9 mouse cellular contexts compared by ENCODE assay signal in the genomic region with DNA sequence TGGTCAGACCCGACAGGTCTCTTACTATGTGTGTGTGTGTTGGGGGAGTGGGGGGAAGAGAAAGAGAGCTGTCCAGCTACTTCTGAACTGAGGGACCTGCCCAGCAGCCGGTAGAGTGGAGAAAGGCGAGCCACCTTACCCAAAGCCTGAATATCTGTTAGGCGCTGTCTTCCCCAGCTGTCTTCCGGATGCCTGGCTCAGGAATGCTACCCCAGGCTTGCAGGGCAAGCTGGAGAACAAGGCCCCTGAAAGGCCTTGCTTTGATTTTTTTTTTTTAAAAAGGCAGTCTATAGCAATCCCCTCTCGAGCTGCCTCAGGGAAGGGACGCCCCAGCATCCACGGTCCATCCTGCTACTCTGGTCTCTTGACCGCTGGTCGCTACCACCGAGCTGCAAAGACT. TPM values are rescaled to one million over a fixed set of nuclear protein-coding genes. Genes with fewer than 3 reads are reported as not detected.
DNase-seq lines count a peak whose midpoint lies in the region; ATAC-seq and TF ChIP-seq lines count a peak whose summit lies in the region.
"Had no signal": no experiment of that assay in that cellular context is flagged by ENCODE, and none has a peak within 500 bp of the region (broad histone marks: within the 10 kb centered on the region; RNA-seq: fewer than 3 reads in every experiment).

No protein-coding gene starts in this region.

- H3K36me3 ChIP-seq in kidney, postnatal 0 days (ENCODE audit: insufficient read depth, low read length): no peaks in the 10 kb centered on the region
- H3K36me3 ChIP-seq in hindbrain, embryonic 12.5 days: no peaks in the 10 kb centered on the region
- peaks cover 5% of the 10 kb centered on the region; the same call in 1 of the 2 replicates for H3K36me3 ChIP-seq in midbrain, embryonic 14.5 days (ENCODE audit: control insufficient read depth, insufficient read depth, low read length)

- H3K4me1 ChIP-seq in kidney, postnatal 0 days (replicated peaks; ENCODE audit: insufficient read depth, low read length): peaks cover 38% of the 10 kb centered on the region
- H3K4me1 ChIP-seq in hindbrain, embryonic 12.5 days: peaks cover 52% of the 10 kb centered on the region
- H3K4me1 ChIP-seq in midbrain, embryonic 14.5 days (ENCODE audit: control insufficient read depth, insufficient read depth, low read length): peaks cover 42% of the 10 kb centered on the region

- no peak for ATAC-seq in kidney, postnatal 0 days (replicated peaks; ENCODE audit: low FRiP score, low read depth)
- ATAC-seq in hindbrain, embryonic 12.5 days (ENCODE audit: low FRiP score): no peak
- no peak for ATAC-seq in midbrain, embryonic 14.5 days (ENCODE audit: low FRiP score, low TSS enrichment)

- TF ChIP-seq CTCF in kidney, postnatal 0 days (IDR thresholded peaks at IDR 0.05; ENCODE audit: low read depth): no peak

- H3K27ac ChIP-seq in kidney, postnatal 0 days: peak overlapping the region; percentile 98
- H3K27ac ChIP-seq in hindbrain, embryonic 12.5 days: peak overlapping the region; percentile 98
- peak overlapping the region; percentile 97 for H3K27ac ChIP-seq in midbrain, embryonic 14.5 days (replicated peaks; ENCODE audit: low read depth, low read length)

- 0 out of 2 replicates have a peak overlapping the region, but pooled peaks have one; percentile 28 for H3K9ac ChIP-seq in kidney, postnatal 0 days (ENCODE audit: low read depth, low read length)
- H3K9ac ChIP-seq in hindbrain, embryonic 12.5 days: peak overlapping the region; percentile 93
- H3K9ac ChIP-seq in midbrain, embryonic 14.5 days (replicated peaks; ENCODE audit: low read length): peak overlapping the region; percentile 99; the same call in 1 of the 2 replicates

- 50% methylated on average over 11 of the region's 11 CpGs for WGBS in kidney, postnatal 0 days
- 15% methylated on average over 11 of the region's 11 CpGs for WGBS in hindbrain, embryonic 12.5 days
- 11% methylated on average over 11 of the region's 11 CpGs for WGBS in midbrain, embryonic 14.5 days

- no peak overlapping the region for H3K4me2 ChIP-seq in kidney, postnatal 0 days (ENCODE audit: low read length)
- H3K4me2 ChIP-seq in hindbrain, embryonic 12.5 days (replicated peaks): peak overlapping the region; percentile 96
- H3K4me2 ChIP-seq in midbrain, embryonic 14.5 days (ENCODE audit: low read length): peak overlapping the region; percentile 99

- H3K27me3 ChIP-seq in kidney, postnatal 0 days (ENCODE audit: insufficient read depth, low read length): no peaks in the 10 kb centered on the region
- no peaks in the 10 kb centered on the region for H3K27me3 ChIP-seq in hindbrain, embryonic 12.5 days
- H3K27me3 ChIP-seq in midbrain, embryonic 14.5 days (ENCODE audit: control insufficient read depth, insufficient read depth, low read length): no peaks in the 10 kb centered on the region

- DNase-seq in kidney, postnatal 0 days (ENCODE audit: low spot score): no peak
- no peak for DNase-seq in kidney, adult 8-10 months
- DNase-seq in embryo, embryonic 10.5 days (ENCODE audit: low spot score): peak; percentile 47
- peak; percentile 46 for DNase-seq in midbrain, embryonic 14.5 days
- DNase-seq in frontal cortex, postnatal 25 days (ENCODE audit: low spot score in 2 of 2): no peak
- no peak for DNase-seq in left cerebral cortex, adult 18-20 months (ENCODE audit: low spot score in 2 of 2)
- no peak for DNase-seq in spleen, adult 18-20 months

- H3K9me3 ChIP-seq in kidney, postnatal 0 days (replicated peaks; ENCODE audit: low read length): no peaks in the 10 kb centered on the region
- no peaks in the 10 kb centered on the region for H3K9me3 ChIP-seq in hindbrain, embryonic 12.5 days (replicated peaks)
- H3K9me3 ChIP-seq in midbrain, embryonic 14.5 days (ENCODE audit: control insufficient read depth, low read length): no peaks in the 10 kb centered on the region

- no peak overlapping the region for H3K4me3 ChIP-seq in kidney, postnatal 0 days (replicated peaks; ENCODE audit: low read depth, low read length)
- peak overlapping the region; percentile 1; the same call in 1 of the 2 replicates for H3K4me3 ChIP-seq in hindbrain, embryonic 12.5 days
- H3K4me3 ChIP-seq in midbrain, embryonic 14.5 days (replicated peaks; ENCODE audit: low read depth, low read length): peak overlapping the region; percentile 1; the same call in 1 of the 2 replicates
- H3K4me3 ChIP-seq: myocyte had no signal

RNA-seq across cellular contexts. Expression of a gene that starts 32.6 kb away (rescaled TPM):
- 94.0 and 105 TPM in 2 replicates for polyA plus RNA-seq in kidney, postnatal 0 days (2015; fragmentation: Nextera tagmentation; extraction: Ambion mirVana)
- 121 and 125 TPM in 2 replicates for polyA plus RNA-seq in hindbrain, embryonic 12.5 days (2016; fragmentation: Nextera tagmentation; extraction: Ambion mirVana)
- polyA plus RNA-seq in midbrain, embryonic 14.5 days (2014; fragmentation: Nextera tagmentation; extraction: Ambion mirVana): 88.3 and 119 TPM in 2 replicates
- total RNA-seq in left cerebral cortex, adult 18-20 months (2021): 10 to 100 TPM; 82.6 to 83.9 TPM

RNA-seq across cellular contexts. Expression of a gene that starts 49.0 kb away (rescaled TPM):
- polyA plus RNA-seq in kidney, postnatal 0 days (2015; fragmentation: Nextera tagmentation; extraction: Ambion mirVana): 8.2 and 8.6 TPM in 2 replicates
- polyA plus RNA-seq in hindbrain, embryonic 12.5 days (2016; fragmentation: Nextera tagmentation; extraction: Ambion mirVana): 21.9 and 23.8 TPM in 2 replicates
- polyA plus RNA-seq in midbrain, embryonic 14.5 days (2014; fragmentation: Nextera tagmentation; extraction: Ambion mirVana): 20.0 and 25.9 TPM in 2 replicates
- 10 to 100 TPM; 18.8 to 19.0 TPM for total RNA-seq in left cerebral cortex, adult 18-20 months (2021)

Comparison
In these comparisons a context has a peak if more than half of its experiments do, and no peak if none do; other contexts are left out.
1. DNase-seq: peak in embryo, embryonic 10.5 days (single experiment) and midbrain, embryonic 14.5 days (single experiment); none in kidney, postnatal 0 days (single experiment), kidney, adult 8-10 months (0 of 2), frontal cortex, postnatal 25 days (0 of 2), left cerebral cortex, adult 18-20 months (0 of 2) and spleen, adult 18-20 months (0 of 2).
2. H3K9ac ChIP-seq: peak in every context shown above with its lines; median percentile 99 in midbrain, embryonic 14.5 days; 93 in hindbrain, embryonic 12.5 days; 28 in kidney, postnatal 0 days.
3. Peak in every context shown above with its lines, with median percentiles within 50 percentile points of each other: H3K27ac ChIP-seq.